Mouse (Mus musculus) mouse trophoblast stem cell (cell line): ENCODE results near the gene Mecom.
"Not testable (repeated sequence)": the region's sequence is repeated elsewhere in the genome, so short reads cannot be mapped to it uniquely, and the experiment has no call there.

Source experiments
- in situ Hi-C, 2 experiments: fragments of 300-500 bp; cut with MseI, MboI; formaldehyde crosslinking; loops; 2 replicates in 1 of 2; 3 replicates in 1 of 2; pipeline ENCODE4 v1.15.1; 2025

The Mecom gene

DNA sequence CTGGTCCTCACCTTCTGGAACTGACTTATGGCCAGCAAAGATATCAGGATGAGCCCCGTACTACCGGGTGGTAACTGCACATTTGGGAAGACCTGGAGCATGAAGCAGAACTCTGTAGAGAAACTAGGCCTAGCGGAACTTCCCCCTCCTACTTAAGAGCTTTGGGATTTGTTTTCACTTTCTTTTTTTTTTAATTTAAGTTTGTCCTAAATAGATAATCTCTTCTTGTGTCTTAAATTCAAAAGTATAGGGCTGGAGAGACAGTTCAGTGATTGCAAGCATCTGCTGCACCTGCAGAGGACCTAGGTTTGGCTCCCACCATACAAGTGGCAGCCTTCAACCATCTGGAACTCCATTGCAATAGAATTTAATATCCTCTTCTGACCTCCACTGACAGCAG is at the start of gene Mecom:
Gene Mecom (minus strand): TSS at position 101 of the 400 bp plus-strand sequence.
- in situ Hi-C loops: no loop called here

DNA sequence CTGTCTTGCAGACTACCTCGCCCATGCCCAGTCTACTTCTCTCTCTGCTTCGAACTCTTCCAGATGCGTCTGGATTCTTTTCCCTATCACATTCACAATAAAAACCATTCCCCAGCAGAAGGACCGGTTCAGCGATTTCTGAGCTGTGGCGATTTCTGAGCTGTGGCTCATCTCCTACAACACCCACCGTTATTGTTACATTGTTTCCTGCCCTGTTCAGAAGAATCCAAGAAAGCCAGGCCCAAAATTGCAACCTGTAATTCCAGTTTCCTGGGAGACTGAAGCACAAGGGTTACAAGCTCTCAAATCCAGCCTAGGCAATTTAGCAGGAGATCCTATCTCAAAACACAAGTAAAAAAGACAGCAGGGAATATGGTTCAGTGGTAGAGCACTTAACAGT is 49.5 kb upstream of the Mecom start:
- in situ Hi-C loops: loop anchor here in 1 of 2 experiments (10.0 kb wide), 1 partner anchor 128 kb away; no protein-coding TSS in a partner anchor

DNA sequence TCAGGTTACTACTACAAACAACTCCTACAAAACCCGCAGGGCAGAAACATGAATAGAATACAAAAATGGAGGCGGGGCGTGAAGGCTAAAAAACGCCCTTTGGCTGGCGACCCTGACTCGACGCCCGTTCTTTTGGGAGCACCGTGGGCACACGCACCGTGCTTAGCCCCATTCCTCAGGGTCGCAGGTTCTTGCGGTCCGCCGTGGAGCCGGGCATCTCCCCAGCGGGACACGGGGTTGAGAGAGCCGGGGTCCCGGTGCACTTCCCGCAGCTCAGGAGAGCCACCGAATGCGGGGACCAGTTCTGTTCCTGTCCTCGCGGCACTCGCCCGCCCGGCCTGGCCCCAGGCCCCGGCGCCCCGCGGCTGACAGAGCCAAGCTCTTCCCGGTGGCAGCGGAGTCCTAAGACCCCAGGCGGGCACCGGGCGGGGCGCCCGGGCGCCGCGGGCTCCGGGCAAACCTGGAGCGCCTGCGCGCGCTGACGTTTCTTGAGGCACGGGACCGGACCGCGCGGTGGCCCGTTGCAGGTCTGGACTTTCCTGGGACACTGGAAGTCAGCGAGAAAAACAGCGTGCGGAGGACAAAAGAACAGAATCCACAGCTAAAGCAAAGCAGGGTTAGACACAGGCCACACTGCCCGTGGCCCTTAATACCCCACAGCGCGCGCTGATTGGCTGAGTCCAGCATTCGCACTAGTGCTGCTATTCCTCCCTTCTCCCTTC is 47.5 kb upstream of the Mecom start:
- in situ Hi-C loops: loop anchor here in 1 of 2 experiments (10.0 kb wide), 1 partner anchor 130 kb away; no protein-coding TSS in a partner anchor

DNA sequence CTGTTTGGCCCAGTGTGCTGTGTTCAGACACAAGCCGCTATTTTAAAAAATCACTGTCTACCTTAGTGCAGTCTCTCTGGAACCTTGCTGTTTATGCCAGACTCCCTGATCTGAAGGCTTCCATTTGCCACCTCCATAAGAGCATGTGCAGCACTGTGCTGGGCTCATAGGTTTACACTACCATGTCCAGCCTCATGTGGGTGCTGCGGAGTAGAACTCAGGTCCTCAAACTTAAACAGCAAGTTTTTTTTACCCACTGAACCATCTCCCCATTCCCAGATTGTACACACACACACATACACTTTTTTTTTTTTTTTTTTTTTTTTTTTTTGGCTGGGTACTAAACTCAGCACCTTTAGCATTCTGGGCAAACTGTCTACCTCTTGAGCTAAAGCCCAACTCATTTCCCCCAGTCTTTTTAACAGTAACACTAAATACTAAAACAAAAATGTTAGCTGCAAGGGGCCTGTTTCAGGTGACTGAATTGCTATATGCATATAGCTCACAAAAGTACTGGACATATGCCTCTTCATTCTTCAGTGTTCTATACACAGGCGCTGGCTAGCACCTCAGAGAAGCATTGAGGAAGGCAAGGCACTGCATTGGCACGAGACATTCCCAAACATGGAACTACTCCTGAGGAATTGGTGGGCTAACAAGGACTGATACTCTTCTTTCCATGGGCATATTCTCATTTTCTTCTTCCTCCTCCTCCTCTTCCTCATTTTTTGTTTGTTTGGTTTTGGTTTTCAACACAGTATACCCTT is 46.1 kb upstream of the Mecom start:
- in situ Hi-C loops: loop anchor here in 1 of 2 experiments (10.0 kb wide), 1 partner anchor 131 kb away; no protein-coding TSS in a partner anchor

DNA sequence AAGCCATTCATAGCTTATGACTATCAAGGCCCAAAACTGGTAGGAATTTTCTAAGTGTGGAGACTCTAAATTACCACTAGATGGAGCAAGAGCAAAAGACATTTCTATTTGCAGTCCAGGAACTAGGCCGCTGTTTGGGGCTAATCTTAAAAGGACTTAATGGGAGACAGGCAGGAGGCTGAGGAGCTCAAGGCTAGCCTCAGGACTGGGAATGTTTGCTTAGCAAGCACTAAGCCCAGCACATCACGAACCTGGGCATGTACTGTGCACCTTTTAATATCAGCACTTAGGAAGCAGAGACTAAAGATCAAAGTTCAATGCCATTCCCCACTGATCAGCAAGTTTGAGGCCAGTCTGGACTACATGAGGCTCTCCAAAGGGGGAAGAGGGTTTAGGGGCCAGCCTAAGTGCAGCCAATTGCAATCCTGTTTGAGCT is 44.6 kb upstream of the Mecom start:
- in situ Hi-C loops: loop anchor here in 1 of 2 experiments (10.0 kb wide), 1 partner anchor 132 kb away; no protein-coding TSS in a partner anchor

DNA sequence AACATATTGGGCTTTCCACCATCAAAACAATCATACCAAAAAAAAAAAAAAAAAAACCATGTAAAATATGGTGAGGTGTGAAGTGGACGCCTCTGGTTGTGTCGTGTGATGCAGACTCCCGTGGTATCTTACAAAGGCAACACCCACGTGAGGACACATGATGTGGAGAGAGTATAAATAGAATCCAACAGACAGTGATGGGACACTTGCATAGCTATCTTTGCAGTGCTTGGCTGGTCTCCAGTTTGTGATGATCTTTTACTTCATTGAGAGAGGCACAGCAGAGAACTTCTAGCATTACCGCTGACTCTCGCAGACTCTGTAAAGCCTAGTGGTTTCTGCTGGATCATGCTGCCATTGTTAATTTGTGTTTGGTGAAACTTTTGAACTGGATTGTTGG is 41.1 kb upstream of the Mecom start:
- in situ Hi-C loops: no loop called here

DNA sequence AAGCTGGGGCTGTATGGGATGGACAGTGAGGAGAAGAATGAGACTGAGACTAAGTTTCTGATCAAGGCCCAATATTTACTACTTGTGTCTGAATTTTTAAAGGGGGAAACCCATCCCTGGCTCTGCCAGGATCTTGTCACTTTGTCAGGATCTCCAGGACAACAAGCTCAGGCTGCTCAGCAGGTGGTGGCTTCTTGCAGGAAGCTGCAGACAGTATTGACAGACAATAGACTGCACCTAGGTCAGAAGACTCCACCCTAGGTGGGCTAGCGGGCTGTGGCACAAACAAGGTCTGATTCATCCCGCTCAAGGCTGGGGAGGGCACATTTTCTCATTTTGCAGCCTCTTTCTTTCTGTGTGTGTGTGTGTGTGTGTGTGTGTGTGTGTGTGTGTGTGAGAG is 25.7 kb upstream of the Mecom start:
- in situ Hi-C loops: no loop called here

DNA sequence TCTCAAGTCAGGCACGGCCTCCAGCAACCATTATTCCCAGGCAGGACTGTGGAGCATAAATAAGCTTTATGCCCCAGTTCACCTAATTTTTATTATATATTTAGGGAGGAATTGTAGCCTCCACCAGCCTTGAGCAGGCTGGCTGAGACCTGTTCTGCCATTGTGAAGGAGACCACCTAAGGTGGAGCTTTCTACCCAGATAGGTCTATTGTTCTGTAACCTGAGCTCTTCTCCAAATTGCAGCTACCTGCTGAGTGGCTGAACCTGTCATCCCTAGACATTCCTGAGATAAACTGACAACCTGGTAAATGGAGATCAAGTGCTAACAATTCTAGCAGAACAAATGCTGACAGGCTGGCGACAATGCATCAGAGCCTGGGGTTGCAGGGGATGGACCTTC is 18.5 kb upstream of the Mecom start:
- in situ Hi-C loops: not testable (repeated sequence)

DNA sequence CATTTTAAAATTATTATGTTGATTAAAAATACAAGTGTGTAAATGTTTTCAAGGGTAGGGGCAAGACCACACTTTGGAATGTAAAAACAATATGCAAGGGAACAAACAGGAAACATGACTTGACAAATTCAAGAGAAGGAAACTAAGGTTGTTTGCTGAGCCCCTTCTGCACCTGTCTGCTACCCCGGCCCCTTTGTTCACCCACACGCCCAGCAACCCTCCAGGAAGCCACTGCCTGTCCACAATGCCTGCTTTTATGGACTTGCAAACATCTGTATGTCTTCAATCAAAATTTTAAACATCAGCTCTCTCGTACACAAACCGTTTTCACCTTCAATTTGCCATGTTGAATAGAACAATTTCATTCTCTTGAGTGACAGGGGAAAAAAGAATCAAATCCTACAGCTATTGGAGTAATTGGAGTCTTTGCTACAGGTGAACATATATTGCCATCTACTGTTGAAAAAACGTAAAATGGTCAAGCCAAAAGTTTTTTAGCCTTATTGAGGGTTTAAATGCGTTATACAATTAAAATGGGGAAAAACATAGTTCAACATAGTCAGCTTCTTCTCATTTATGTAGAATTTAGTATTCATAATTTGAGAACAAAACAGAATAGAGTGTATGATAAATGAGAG is 13.0 kb upstream of the Mecom start:
- in situ Hi-C loops: no loop called here

DNA sequence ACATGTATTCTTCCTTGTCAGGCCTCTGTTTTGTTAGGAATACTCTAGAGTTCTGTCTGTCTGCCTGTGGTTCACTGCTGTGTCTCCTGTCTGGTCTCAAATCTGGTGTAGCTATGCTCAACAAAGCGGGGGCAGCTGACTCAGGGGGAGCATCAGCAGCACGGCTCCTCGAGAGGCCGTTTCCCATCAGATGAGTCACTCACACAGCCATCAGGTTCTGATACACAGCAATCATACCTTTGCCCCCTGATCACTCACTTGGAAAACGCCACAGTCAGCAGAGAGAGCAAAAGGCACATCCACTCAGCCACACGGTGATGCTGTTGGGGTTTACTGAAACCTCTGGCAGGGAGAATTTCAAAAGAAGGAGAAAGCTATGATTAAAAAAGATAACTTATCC is 5.9 kb upstream of the Mecom start:
- in situ Hi-C loops: no loop called here

DNA sequence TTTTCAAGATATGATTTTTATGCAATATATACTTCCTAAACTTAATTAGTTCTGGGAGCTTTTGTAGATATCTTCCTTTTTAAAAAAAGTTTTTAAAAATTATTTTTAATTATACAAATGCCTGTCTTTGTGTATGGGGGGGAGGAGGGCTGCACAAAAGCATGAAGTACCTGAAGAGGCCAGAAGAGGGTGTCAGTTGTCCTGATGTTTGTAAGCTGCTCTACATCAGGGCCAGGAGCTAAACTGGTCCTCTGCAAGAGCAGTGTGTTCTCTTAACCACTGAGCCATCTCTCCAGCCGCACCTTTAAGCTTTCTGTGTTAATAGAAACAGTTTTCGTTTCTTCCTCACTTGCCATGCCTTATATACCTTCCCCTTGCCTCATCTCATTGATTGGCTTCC is 2.4 kb upstream of the Mecom start:
- in situ Hi-C loops: no loop called here

DNA sequence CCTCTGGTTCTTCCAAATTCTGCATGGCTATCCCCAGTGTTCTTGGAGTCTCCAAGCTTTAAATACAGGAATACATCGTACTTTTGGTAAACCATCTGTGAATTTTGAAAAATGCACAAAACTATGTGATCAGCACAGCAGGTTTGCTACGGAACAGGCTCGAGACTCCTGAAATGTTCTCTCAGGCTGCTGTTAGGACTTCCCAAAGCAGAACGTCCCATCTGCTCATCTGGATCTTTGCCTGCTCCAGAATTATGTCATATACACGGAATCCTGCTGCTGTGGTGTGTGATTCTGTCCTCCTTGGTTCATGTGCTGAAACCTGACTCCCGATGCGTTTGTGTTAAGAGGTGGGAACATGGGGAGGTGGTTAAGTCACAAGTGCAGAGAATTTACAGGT is 1.1 kb upstream of the Mecom start:
- in situ Hi-C loops: no loop called here

DNA sequence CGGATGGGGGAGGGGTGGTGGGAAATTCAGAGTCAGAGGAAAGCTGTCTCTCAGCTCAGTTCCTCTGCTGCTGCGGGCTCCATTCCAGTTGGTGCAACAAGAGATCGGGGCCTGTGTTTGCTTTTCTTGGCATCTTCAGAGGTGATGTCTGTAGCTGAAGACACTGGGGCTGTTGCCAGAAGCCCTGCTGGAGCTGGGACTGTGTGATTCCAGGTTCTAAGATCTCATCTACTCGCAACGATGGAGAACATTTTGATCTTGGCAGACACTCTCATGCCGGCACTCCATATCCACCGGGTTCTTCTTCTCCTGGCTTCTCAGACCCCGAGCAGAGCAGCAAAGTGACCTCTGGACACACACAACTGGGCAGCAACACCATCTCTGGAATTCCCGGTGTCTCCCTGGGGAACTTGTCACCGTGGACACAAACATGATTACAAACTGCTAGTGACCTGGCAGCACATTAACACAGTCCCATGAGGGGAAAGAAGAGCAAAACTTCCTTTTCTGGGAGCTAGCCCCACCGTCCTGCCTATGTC is 908 bp downstream of the Mecom start:
- in situ Hi-C loops: no loop called here

DNA sequence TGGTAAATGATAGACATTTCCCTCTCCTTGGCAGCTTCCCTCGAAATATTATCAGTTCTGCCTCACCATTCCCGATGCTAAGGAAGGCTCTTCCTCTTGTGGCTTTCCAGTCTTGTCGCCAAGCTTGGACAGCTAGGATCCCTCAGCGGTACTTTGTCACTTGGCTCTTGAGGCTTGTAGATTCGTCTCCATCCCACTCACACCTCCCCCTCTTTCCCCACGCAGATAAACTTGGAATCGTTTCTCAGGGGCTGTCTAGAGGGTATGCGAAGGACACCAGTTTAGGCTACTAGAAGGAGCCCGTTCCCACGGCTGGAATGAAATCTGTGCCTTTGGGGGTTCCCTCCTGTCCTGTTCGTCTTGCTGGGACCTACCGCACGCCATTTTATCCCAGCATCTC is 1.4 kb downstream of the Mecom start:
- in situ Hi-C loops: no loop called here

DNA sequence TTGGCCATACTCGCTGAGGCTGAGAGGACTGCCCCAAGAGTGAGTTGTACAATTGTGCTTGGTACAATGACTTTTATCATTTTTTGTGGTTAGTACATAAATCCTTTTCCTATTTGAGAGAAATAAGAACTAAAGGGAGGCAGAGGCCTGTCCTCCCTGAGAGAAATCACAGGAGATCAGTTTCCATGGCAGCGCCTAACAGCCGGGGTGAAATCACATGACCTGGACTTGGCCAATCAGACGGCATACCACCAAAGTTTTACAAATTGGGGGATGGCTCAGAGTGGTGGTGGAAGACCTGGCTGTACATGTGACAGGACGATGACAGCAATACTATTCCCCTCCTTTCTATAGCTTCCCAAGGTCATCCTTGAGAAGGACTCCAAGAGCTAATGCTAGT is 2.6 kb downstream of the Mecom start:
- in situ Hi-C loops: no loop called here

DNA sequence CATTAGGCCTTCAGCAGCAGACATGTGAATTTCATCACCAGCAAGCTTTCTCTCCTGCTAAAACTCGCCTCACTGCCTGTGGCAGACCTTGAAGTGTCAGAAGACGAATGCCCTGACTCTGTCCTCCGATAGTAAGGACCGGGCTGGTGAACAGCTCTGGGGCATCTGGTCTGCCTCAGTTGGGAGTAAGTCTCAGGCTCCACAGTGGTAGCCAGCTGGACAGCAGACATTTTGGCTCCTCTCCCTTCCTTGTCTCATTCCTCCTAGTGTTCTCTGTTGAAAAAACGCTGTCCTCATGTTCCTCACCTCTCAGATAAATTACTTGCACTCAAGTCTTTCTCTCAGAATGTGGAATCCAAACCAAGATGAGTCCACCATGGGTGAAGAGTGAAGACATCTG is 3.5 kb downstream of the Mecom start:
- in situ Hi-C loops: no loop called here

DNA sequence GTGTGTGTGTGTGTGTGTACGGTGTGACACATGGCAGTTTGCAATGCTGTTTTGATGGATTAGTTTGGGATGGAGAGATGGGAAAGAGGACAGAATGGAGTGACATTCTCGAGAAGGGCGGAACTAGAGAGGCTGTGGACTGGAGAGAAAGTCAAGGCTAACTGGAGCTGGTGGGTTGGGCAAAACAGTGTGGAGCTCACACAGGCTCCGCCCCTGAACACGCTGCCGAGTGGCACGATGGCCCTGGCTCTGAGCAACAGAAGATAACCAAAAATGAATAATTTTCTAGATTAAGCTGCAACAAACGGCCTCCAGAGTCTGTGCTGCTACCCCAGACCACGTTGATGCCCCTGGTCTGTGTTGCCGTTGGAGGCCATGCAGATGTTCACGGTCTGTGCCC is 12.0 kb downstream of the Mecom start:
- in situ Hi-C loops: no loop called here

DNA sequence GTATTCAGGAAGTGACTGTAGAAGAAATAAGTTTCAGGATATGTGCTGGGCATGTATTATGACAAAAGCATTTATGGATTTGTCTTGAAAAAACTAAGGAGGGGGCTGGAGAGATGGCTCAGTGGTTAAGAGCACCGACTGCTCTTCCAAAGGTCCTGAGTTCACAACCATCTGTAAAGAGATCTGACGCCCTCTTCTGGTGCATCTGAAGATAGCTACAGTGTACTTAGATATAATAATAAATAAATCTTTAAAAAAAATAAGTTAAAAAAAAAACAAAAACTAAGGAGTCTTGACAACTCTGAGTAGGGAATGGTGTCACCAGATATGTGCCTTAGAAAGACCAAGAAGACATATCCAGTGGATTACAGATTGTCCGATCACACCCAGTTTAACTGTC is 27.1 kb downstream of the Mecom start:
- in situ Hi-C loops: loop anchor here in 1 of 2 experiments (25.0 kb wide), 1 partner anchor 708 kb away; no protein-coding TSS in a partner anchor

DNA sequence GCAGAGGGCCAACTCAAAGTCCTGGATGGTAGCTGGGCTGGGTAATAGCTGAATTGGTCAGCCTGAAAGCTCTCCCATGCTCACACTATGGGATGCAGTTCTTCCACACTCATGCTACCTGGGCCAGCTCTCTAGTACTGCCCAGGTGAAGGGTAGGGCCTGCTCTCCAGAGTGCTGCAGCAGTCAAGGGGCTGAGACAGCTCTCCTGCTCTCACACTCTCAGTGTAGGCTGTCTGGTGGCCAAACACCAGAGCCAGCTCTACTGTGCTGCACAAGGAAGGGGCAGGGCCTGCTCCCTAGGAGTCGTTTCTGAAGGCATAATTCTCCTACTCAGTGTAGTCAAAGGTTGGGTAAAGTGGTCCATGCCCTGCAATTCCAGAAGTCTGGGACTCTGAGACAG is 28.4 kb downstream of the Mecom start:
- in situ Hi-C loops: loop anchor here (10.0 to 25.0 kb wide), 2 partner anchors 505 to 707 kb away; no protein-coding TSS in a partner anchor

DNA sequence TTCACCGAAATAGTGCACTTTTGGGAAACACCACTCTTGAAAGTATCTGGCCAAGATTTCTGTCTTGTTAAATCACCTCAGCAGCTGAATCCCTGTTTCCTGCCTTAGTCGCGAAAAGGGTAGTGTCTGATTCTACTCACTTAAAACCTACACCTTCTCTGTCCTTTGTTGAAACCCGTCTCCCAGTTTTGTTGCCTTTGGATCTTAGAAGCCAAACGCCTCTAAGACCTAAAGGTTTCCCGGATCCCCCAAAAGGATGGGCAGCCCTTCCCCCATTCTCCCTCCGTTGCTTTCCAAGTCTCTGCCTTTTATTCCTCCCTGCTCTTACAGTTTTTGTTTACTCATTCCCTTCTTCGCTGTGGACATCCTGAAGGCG is 32.0 kb downstream of the Mecom start:
- in situ Hi-C loops: loop anchor here (10.0 to 25.0 kb wide), 2 partner anchors 501 to 703 kb away; no protein-coding TSS in a partner anchor

DNA sequence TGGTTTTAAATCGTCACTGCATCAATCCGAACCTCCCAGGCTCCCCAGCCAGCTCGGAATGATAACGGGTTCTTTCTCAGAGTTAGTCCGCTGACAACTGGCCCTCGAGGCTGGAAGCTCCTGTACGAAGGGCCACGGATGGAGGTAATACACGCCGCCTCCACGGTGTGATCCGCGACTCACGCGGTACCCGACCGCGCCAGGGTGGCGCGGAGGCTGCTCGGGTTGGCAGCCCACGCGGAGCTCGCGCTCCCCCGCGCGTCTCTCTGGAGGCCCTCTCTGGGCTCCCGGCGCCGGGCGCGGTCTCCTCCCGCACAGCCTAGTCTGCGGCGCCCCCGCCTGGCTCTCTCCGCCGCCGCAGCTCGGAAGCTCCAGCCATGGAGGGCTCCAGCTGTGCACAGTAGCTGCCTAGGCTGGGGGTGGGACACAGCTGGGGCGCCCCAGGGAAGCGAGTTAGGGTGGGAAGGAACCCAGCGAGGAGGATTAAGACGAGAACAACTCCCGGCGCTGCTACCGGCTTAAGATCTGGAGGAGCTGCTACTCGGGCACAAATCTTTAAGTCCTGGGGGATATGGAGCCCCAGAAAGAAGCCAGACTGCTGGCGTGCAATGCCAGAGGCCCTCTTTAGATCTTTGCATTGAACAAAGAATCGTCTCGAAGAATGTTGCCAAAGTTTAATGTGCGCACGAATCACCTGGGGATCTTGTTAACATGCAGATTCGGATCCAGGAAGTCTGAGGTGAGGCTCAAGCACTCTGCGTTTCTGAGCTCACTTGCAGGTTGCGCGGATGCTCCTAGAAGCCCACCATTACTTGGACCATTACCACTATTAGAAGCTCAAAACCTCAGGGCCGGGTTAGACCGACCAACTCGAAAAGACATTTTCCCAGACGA is 32.7 kb downstream of the Mecom start:
- in situ Hi-C loops: loop anchor here (10.0 to 25.0 kb wide), 2 partner anchors 500 to 703 kb away; no protein-coding TSS in a partner anchor
